Mouse (Mus musculus): ENCODE measurements at regions not wholly inside any gene's neighbourhood (a gene's known extent, or its start where the extent isn't known, plus 50 kb on each side); places are given as distances from the start of the nearest gene placed in this dataset.

DNA sequence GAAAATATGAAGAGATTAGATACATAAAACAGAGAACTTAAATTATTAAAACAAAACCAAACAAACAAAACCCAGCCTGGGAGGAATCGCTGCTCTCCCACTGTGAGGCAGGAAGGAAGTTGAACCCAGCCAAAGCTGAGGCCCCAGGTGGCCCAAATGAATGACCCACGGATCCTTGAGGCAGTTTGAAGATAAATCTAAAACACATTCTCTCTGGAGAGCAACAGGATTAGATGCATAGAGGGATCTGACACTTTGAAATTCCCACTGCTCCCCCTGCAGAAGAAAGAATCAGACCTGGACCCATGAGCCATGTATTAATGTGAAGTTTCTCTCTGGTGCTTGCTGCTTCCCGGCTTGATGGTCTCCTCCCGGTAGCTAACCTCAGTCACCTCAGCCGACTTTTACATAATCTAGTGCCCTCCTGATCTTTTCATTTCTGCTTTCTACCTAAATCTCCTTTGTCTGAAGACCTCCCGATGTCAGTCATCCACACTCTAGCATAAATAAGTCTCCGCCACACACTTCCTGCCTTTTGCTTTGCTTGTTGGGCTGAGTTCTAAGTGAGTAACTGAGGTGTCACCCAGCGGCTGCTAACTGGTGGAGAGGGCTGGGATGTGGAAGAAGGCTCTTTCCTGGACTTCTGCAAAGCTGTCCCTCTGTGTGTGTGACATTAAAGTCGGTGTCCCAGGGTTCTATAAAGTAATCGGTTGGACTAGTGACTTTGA is 74.6 kb downstream of the Skor1 start:
- H3K4me1 ChIP-seq (replicated peaks; ENCODE audit: control insufficient read depth, insufficient read depth, low read length), result peaks cover 5% of the 10 kb centered on the region
- no peak overlapping the region for H3K27ac ChIP-seq (ENCODE audit: control insufficient read depth, insufficient read depth, low read length)
- DNase-seq, result peak; percentile 9
- H3K27me3 ChIP-seq (ENCODE audit: control insufficient read depth, insufficient read depth, low read length), result no peaks in the 10 kb centered on the region
- 11% methylated on average over 10 of the region's 10 CpGs for WGBS
- H3K36me3 ChIP-seq (ENCODE audit: control insufficient read depth, insufficient read depth, low read length), result no peaks in the 10 kb centered on the region
- TF ChIP-seq CTCF (IDR thresholded peaks at IDR 0.05; ENCODE audit: borderline replicate concordance, control insufficient read depth, extremely low read depth, insufficient read depth, low read length, poor library complexity) (no peak), POLR2A (IDR thresholded peaks at IDR 0.05; ENCODE audit: control insufficient read depth, extremely low read depth, insufficient read depth, low read length, poor library complexity) (no peak)
- H3K4me3 ChIP-seq (ENCODE audit: control insufficient read depth, insufficient read depth, low read length), result no peak overlapping the region

DNA sequence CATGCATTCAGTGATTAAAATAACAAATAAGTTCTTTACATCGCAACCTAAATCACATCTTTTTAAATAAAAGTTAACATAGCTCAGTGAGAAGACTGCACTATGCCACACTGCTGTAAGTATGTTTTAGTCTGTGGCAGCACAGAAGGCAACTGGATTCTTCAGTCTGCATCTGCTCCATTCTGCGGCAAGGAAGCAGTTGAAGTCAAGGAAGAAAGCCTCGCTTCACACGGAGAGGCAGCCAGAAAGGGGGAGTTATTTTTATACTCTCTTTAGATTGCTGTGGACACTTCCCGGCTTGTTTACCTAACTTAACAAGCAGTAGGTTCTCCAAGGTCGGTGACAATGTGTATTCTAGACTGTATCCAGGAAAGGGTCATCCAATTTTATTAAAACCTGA is 77.7 kb downstream of the Skor1 start:
- no peak overlapping the region for H3K27ac ChIP-seq (ENCODE audit: control insufficient read depth, insufficient read depth, low read length)
- H3K4me1 ChIP-seq (replicated peaks; ENCODE audit: control insufficient read depth, insufficient read depth, low read length), result peaks cover 5% of the 10 kb centered on the region
- H3K4me3 ChIP-seq (ENCODE audit: control insufficient read depth, insufficient read depth, low read length), result no peak overlapping the region
- H3K27me3 ChIP-seq (ENCODE audit: control insufficient read depth, insufficient read depth, low read length), result no peaks in the 10 kb centered on the region
- 83% methylated on average over 6 of the region's 6 CpGs for WGBS
- H3K36me3 ChIP-seq (ENCODE audit: control insufficient read depth, insufficient read depth, low read length), result no peaks in the 10 kb centered on the region
- no peak for DNase-seq
- TF ChIP-seq POLR2A (IDR thresholded peaks at IDR 0.05; ENCODE audit: control insufficient read depth, extremely low read depth, insufficient read depth, low read length, poor library complexity) (no peak), CTCF (IDR thresholded peaks at IDR 0.05; ENCODE audit: borderline replicate concordance, control insufficient read depth, extremely low read depth, insufficient read depth, low read length, poor library complexity) (no peak)

DNA sequence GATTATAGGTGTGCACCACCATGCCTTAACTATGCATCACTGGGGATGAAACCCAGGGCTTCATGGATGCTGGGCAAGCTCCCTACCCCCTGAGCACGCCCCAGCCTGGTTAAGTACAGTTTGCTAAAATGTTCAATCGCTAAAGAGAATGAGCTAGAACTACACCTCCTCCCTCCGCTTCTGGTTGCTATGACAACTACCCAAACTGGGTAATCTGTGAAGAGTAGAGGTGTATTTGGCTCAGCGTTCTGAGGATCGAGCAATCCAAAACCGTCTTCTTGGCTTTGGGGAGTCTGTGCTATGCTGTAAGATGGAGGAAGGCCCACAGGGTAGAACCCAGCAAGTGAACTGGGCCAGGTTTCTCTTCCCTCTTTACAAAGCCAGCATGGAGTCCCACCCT is 78.8 kb downstream of the Skor1 start:
- WGBS, result 95% methylated on average over 6 of the region's 6 CpGs
- Histone ChIP-seq H3K36me3 (ENCODE audit: control insufficient read depth, insufficient read depth, low read length) (no peaks in the 10 kb centered on the region), H3K27me3 (ENCODE audit: control insufficient read depth, insufficient read depth, low read length) (no peaks in the 10 kb centered on the region), H3K4me3 (ENCODE audit: control insufficient read depth, insufficient read depth, low read length) (no peak overlapping the region), H3K4me1 (replicated peaks; ENCODE audit: control insufficient read depth, insufficient read depth, low read length) (peaks cover 5% of the 10 kb centered on the region), H3K27ac (ENCODE audit: control insufficient read depth, insufficient read depth, low read length) (no peak overlapping the region)
- no peak for DNase-seq
- TF ChIP-seq POLR2A (IDR thresholded peaks at IDR 0.05; ENCODE audit: control insufficient read depth, extremely low read depth, insufficient read depth, low read length, poor library complexity) (no peak), CTCF (IDR thresholded peaks at IDR 0.05; ENCODE audit: borderline replicate concordance, control insufficient read depth, extremely low read depth, insufficient read depth, low read length, poor library complexity) (no peak)

DNA sequence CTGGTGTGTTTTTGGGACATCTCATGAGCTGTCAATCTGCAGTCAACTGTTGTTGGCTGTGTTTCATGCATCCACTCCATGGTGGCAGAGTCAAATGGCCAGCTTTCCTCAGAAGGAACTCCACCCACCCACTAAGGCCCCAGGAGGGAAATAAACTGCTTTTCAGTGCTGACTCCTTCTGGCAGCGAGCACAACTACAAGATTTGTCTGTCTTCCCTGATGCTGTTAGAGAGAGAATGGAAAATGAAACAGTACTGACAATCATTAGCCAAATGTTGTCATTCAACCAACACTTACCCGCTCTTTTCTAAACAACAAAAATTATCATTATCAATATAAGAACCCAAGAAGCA is 79.3 kb upstream of the Pias1 start:
- whole genome bisulfite sequencing, result 86% methylated on average over 2 of the region's 2 CpGs
- Histone ChIP-seq H3K4me1 (replicated peaks; ENCODE audit: control insufficient read depth, insufficient read depth, low read length) (no peaks in the 10 kb centered on the region), H3K4me3 (ENCODE audit: control insufficient read depth, insufficient read depth, low read length) (no peak overlapping the region), H3K27me3 (ENCODE audit: control insufficient read depth, insufficient read depth, low read length) (no peaks in the 10 kb centered on the region), H3K27ac (ENCODE audit: control insufficient read depth, insufficient read depth, low read length) (no peak overlapping the region), H3K36me3 (ENCODE audit: control insufficient read depth, insufficient read depth, low read length) (no peaks in the 10 kb centered on the region)
- no peak for TF ChIP-seq POLR2A (IDR thresholded peaks at IDR 0.05; ENCODE audit: control insufficient read depth, extremely low read depth, insufficient read depth, low read length, poor library complexity)
- TF ChIP-seq CTCF (IDR thresholded peaks at IDR 0.05; ENCODE audit: borderline replicate concordance, control insufficient read depth, extremely low read depth, insufficient read depth, low read length, poor library complexity), result no peak
- DNase-seq, result no peak

DNA sequence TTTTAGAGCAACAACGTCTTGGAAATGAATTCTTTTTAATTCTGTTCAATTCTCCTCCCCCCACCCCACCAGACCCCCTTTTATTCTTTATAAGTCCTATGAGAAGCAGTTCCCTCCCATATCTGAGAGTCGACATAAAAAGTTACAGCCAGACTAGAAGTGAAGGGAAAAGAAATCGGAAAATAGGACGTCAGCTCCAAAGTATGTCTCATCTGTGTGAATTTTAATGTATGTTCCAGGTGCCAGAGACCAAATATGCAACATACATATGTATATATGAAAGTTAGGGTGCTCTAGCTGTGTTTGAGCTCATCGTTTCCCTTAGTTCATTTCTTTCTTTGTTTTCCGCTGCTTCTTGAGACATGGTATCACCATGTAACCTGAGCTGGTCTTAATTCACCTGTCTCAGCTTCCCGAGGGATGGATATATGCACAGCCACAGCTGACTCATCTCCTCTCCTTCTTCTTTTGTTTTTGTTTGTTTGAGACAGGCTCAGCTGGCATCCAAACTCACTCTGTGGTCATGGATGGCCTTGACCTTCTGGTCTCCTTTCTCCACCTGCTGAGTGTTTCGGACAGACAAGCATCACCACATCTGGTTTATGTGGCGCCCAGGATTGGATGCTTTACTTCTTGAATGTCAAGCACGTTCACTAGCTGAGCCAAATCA is 78.8 kb upstream of the Pias1 start:
- no peaks in the 10 kb centered on the region for H3K36me3 ChIP-seq (ENCODE audit: control insufficient read depth, insufficient read depth, low read length)
- no peaks in the 10 kb centered on the region for H3K27me3 ChIP-seq (ENCODE audit: control insufficient read depth, insufficient read depth, low read length)
- H3K27ac ChIP-seq (ENCODE audit: control insufficient read depth, insufficient read depth, low read length), result no peak overlapping the region
- WGBS, result 89% methylated on average over 10 of the region's 10 CpGs
- no peak overlapping the region for H3K4me3 ChIP-seq (ENCODE audit: control insufficient read depth, insufficient read depth, low read length)
- H3K4me1 ChIP-seq (replicated peaks; ENCODE audit: control insufficient read depth, insufficient read depth, low read length), result no peaks in the 10 kb centered on the region
- no peak for DNase-seq
- no peak for TF ChIP-seq CTCF (IDR thresholded peaks at IDR 0.05; ENCODE audit: borderline replicate concordance, control insufficient read depth, extremely low read depth, insufficient read depth, low read length, poor library complexity)
- TF ChIP-seq POLR2A (IDR thresholded peaks at IDR 0.05; ENCODE audit: control insufficient read depth, extremely low read depth, insufficient read depth, low read length, poor library complexity), result no peak

DNA sequence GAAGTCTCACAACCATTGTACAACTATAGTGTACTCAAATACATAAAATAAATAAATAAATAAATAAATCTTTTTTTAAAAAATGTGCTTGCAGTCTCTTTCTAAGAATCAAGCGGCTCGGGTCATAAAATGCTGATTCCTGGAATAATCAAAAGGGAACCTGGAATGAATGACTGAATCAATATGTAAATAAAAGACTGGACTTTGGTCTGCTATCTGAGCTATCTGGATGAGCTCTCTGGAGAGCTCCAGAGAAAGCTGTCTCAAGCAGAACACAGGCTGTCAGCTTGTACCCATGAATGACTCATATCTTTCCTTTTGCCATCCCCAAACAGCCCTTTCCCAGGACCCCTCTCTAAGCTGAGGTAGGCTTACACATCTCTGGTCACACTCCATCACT is 75.8 kb upstream of the Pias1 start:
- Histone ChIP-seq H3K36me3 (ENCODE audit: control insufficient read depth, insufficient read depth, low read length) (no peaks in the 10 kb centered on the region), H3K4me3 (ENCODE audit: control insufficient read depth, insufficient read depth, low read length) (no peak overlapping the region), H3K27me3 (ENCODE audit: control insufficient read depth, insufficient read depth, low read length) (no peaks in the 10 kb centered on the region), H3K27ac (ENCODE audit: control insufficient read depth, insufficient read depth, low read length) (no peak overlapping the region), H3K4me1 (replicated peaks; ENCODE audit: control insufficient read depth, insufficient read depth, low read length) (peaks cover 7% of the 10 kb centered on the region)
- no peak for DNase-seq
- 98% methylated on average over 2 of the region's 2 CpGs for WGBS
- TF ChIP-seq CTCF (IDR thresholded peaks at IDR 0.05; ENCODE audit: borderline replicate concordance, control insufficient read depth, extremely low read depth, insufficient read depth, low read length, poor library complexity) (no peak), POLR2A (IDR thresholded peaks at IDR 0.05; ENCODE audit: control insufficient read depth, extremely low read depth, insufficient read depth, low read length, poor library complexity) (no peak)
